Mouse (Mus musculus) heart, adult 2 months (tissue): Measurements from ENCODE around the gene Lrrn2.

ENCODE experiments used
- CTCF ChIP-seq: fragments of 200-600 bp; IDR thresholded peaks from 2 replicates; pipeline ENCODE4 v1.8.1; 2022; ENCODE audit warnings: antibody characterized with exemption, mild to moderate bottlenecking, moderate library complexity
- EP300 ChIP-seq: fragments of 200-500 bp; IDR thresholded peaks from 2 replicates; pipeline ENCODE4 v1.6.1; 2011; ENCODE audit warnings: low read depth, low read length, control low read depth; ENCODE audit not compliant: insufficient read depth

DNA sequence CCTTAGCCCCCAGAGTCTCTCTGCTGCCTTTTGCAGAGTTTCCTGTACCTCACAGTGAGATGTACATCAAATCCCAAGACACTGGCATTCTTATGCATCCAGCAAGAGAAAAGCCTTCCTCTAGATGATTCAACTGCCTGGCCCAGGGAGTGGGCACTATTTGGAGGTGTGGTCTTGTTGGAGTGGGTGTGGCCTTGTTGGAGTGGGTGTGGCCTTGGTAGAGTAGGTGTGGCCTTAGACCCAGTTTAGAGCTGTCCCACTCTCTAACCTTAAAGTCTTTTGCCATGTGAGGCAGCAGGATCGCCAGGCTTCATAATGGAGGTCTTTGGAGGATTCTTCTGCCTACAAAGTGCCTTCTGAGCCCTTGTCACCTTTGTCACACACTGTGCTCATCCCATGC, 29.9 kb downstream of the Lrrn2 start:
- TF ChIP-seq CTCF (no peak), EP300 (no peak)
